Mouse (Mus musculus) CH12.LX (cell line): ENCODE measurements around the gene Nxn. TPM values are rescaled to one million over a fixed set of nuclear protein-coding genes. Genes with fewer than 3 reads are reported as not detected.

Experiments
- DNase-seq: peaks from one replicate; pipeline ENCODE4 v3.0.0-alpha.2; 2013; ENCODE audit errors: extremely low read depth
- H3K27ac ChIP-seq: 2 replicates; pipeline ENCODE4 v1.5.1; 2012; ENCODE audit warnings: low read depth, mild to moderate bottlenecking, control low read depth, moderate library complexity; ENCODE audit not compliant: insufficient read depth
- H3K27me3 ChIP-seq: replicated peaks from 2 replicates; pipeline ENCODE3; 2012; ENCODE audit warnings: inconsistent platforms
- H3K36me3 ChIP-seq, 2 experiments: replicated peaks in 1 of 2; 2 replicates each; pipeline versions ENCODE3 to v1.6.1; 2012; ENCODE audit warnings: inconsistent platforms in 1 of 2, low read length in 1 of 2, mild to moderate bottlenecking in 1 of 2, mixed read lengths in 1 of 2, moderate library complexity in 1 of 2; ENCODE audit not compliant: control insufficient read depth in 1 of 2, insufficient read depth in 1 of 2
- H3K4me1 ChIP-seq, 2 experiments: 2 replicates each; pipeline ENCODE4 v1.6.1; 2012; ENCODE audit warnings: inconsistent platforms in 1 of 2, moderate library complexity in 1 of 2; ENCODE audit not compliant: insufficient read depth in 2 of 2, control insufficient read depth in 1 of 2
- H3K4me2 ChIP-seq: 2 replicates; pipeline ENCODE4 v1.6.1; 2012; ENCODE audit warnings: low read depth, mild to moderate bottlenecking, control low read depth; ENCODE audit not compliant: poor library complexity, insufficient read depth, severe bottlenecking
- H3K4me3 ChIP-seq, 3 experiments: fragments of 150-350 bp in 1 of 3; sonication (generic) in 1 of 3; replicated peaks in 1 of 3; 2 replicates each; pipeline versions ENCODE3 to v1.5.1; 2011 to 2012; ENCODE audit warnings: low read depth in 2 of 3, low read length in 2 of 3, mild to moderate bottlenecking in 2 of 3, moderate library complexity in 2 of 3, control low read depth in 1 of 3, improper control_type of control experiment in 1 of 3, inconsistent platforms in 1 of 3, mixed read lengths in 1 of 3; ENCODE audit not compliant: poor library complexity in 1 of 3
- H3K79me2 ChIP-seq: replicated peaks from 2 replicates; pipeline ENCODE4 v1.6.1; 2012; ENCODE audit warnings: mild to moderate bottlenecking, moderate library complexity; ENCODE audit not compliant: control insufficient read depth, poor library complexity, insufficient read depth, severe bottlenecking; ENCODE audit errors: extremely low read depth
- H3K9ac ChIP-seq: 2 replicates; pipeline ENCODE4 v1.6.1; 2012; ENCODE audit warnings: low read depth, mild to moderate bottlenecking, control low read depth, moderate library complexity; ENCODE audit not compliant: insufficient read depth
- H3K9me3 ChIP-seq: replicated peaks from 2 replicates; pipeline ENCODE3; 2012; ENCODE audit warnings: low read length, inconsistent platforms, mixed read lengths
- BHLHE40 ChIP-seq: IDR thresholded peaks from 2 replicates; pipeline ENCODE4 v1.6.1; 2011; ENCODE audit warnings: mild to moderate bottlenecking, low read depth, low read length, improper control_type of control experiment
- CHD1 ChIP-seq: IDR thresholded peaks from 2 replicates; pipeline ENCODE4 v1.6.1; 2012; ENCODE audit warnings: low read depth, low read length, improper control_type of control experiment, inconsistent platforms
- CHD2 ChIP-seq: IDR thresholded peaks from 2 replicates; pipeline ENCODE4 v1.6.1; 2011; ENCODE audit warnings: low read length, improper control_type of control experiment
- CTCF ChIP-seq, 2 experiments: IDR thresholded peaks in 1 of 2; conservative IDR thresholded peaks in 1 of 2; 2 replicates each; pipeline ENCODE4 v1.5.1; 2011 to 2012; ENCODE audit warnings: low read depth in 2 of 2, low read length in 2 of 2, improper control_type of control experiment in 1 of 2, inconsistent platforms in 1 of 2, mild to moderate bottlenecking in 1 of 2, moderate library complexity in 1 of 2
- EP300 ChIP-seq: IDR thresholded peaks from 2 replicates; pipeline ENCODE4 v1.6.1; 2011; ENCODE audit warnings: low read length, improper control_type of control experiment
- ETS1 ChIP-seq: conservative IDR thresholded peaks from 2 replicates; pipeline ENCODE4 v1.6.1; 2012; ENCODE audit warnings: low read depth, mild to moderate bottlenecking, inconsistent platforms, low read length, improper control_type of control experiment, moderate library complexity
- IRF4 ChIP-seq: IDR thresholded peaks from 2 replicates; pipeline ENCODE4 v1.6.1; 2014; ENCODE audit warnings: low read depth, mild to moderate bottlenecking, inconsistent platforms, low read length, improper control_type of control experiment
- JUN ChIP-seq: IDR thresholded peaks from 2 replicates; pipeline ENCODE4 v1.6.1; 2011; ENCODE audit warnings: low read depth, mild to moderate bottlenecking, low read length, improper control_type of control experiment, moderate library complexity; ENCODE audit not compliant: insufficient read depth
- JUND ChIP-seq: conservative IDR thresholded peaks from 2 replicates; pipeline ENCODE4 v1.6.1; 2011; ENCODE audit warnings: low read depth, low read length, improper control_type of control experiment
- KAT2A ChIP-seq: IDR thresholded peaks from 2 replicates; pipeline ENCODE4 v1.6.1; 2012; ENCODE audit warnings: low read length, improper control_type of control experiment, inconsistent platforms; ENCODE audit not compliant: insufficient replicate concordance
- MAFK ChIP-seq: IDR thresholded peaks from 2 replicates; pipeline ENCODE4 v1.6.1; 2011; ENCODE audit warnings: low read length, improper control_type of control experiment; ENCODE audit not compliant: insufficient replicate concordance
- MYC ChIP-seq: IDR thresholded peaks from 2 replicates; pipeline ENCODE4 v1.6.1; 2011; ENCODE audit warnings: low read depth, mild to moderate bottlenecking, improper control_type of control experiment, low read length
- NELFE ChIP-seq: IDR thresholded peaks from 2 replicates; pipeline ENCODE4 v1.6.1; 2011; ENCODE audit warnings: low read depth, low read length, improper control_type of control experiment
- POLR2AphosphoS2 ChIP-seq: IDR thresholded peaks from 2 replicates; pipeline ENCODE4 v1.6.1; 2011; ENCODE audit warnings: low read depth, low read length, improper control_type of control experiment
- RCOR1 ChIP-seq: conservative IDR thresholded peaks from 2 replicates; pipeline ENCODE4 v1.6.1; 2012; ENCODE audit warnings: low read depth, mild to moderate bottlenecking, inconsistent platforms, low read length, improper control_type of control experiment
- SIN3A ChIP-seq: IDR thresholded peaks from 2 replicates; pipeline ENCODE4 v1.6.1; 2012; ENCODE audit warnings: low read length, improper control_type of control experiment, inconsistent platforms
- SMC3 ChIP-seq: IDR thresholded peaks from 2 replicates; pipeline ENCODE4 v1.6.1; 2011; ENCODE audit warnings: low read depth, low read length, improper control_type of control experiment
- TBP ChIP-seq: conservative IDR thresholded peaks from 2 replicates; pipeline ENCODE4 v1.6.1; 2011; ENCODE audit warnings: low read depth, low read length, improper control_type of control experiment
- TCF12 ChIP-seq: IDR thresholded peaks from 2 replicates; pipeline ENCODE4 v1.6.1; 2014; ENCODE audit warnings: low read depth, mild to moderate bottlenecking, inconsistent platforms, low read length, improper control_type of control experiment
- UBTF ChIP-seq: IDR thresholded peaks from 2 replicates; pipeline ENCODE4 v1.6.1; 2012; ENCODE audit warnings: low read depth, mild to moderate bottlenecking, inconsistent platforms, low read length, improper control_type of control experiment, moderate library complexity
- USF1 ChIP-seq: IDR thresholded peaks from 2 replicates; pipeline ENCODE4 v1.6.1; 2014; ENCODE audit warnings: low read depth, mild to moderate bottlenecking, inconsistent platforms, low read length, improper control_type of control experiment
- USF2 ChIP-seq: conservative IDR thresholded peaks from 2 replicates; pipeline ENCODE4 v1.6.1; 2011; ENCODE audit warnings: low read depth, low read length, improper control_type of control experiment
- ZKSCAN1 ChIP-seq: IDR thresholded peaks from 2 replicates; pipeline ENCODE4 v1.6.1; 2012; ENCODE audit warnings: low read depth, inconsistent platforms, low read length, improper control_type of control experiment, borderline replicate concordance
- ZMIZ1 ChIP-seq: IDR thresholded peaks from 2 replicates; pipeline ENCODE4 v1.6.1; 2012; ENCODE audit warnings: low read depth, mild to moderate bottlenecking, inconsistent platforms, low read length, improper control_type of control experiment
- dilution Hi-C: fragments of 300-500 bp; cut with MboI; formaldehyde crosslinking; loops from 2 replicates; pipeline ENCODE4 v1.14.3; 2020; ENCODE audit warnings: low sequenced_read_pairs; ENCODE audit not compliant: extremely low pct_unique_long_range_greater_than_20kb, extremely low pct_ligation_motif_present
- in situ Hi-C: fragments of 300-500 bp; cut with MboI; formaldehyde crosslinking; loops from 3 replicates; pipeline ENCODE4 v1.14.3; 2019; ENCODE audit warnings: low sequenced_read_pairs, low pct_ligation_motif_present, low pct_unique_long_range_greater_than_20kb, mixed read lengths
- polyA plus RNA-seq: library from polyadenylated mRNA; unstranded; fragments of >175 nt; gene quantifications from 2 replicates; pipeline ENCODE4 v1.2.1, GENCODE M21; 2012; ENCODE audit warnings: low read depth; ENCODE audit not compliant: insufficient read length
- total RNA-seq, 2 experiments: library from RNA; depleted of rRNA; stranded (reverse); fragments of 300-350 nt in 1 of 2; fragments of >200 nt in 1 of 2; gene quantifications; 2 replicates each; pipeline ENCODE4 v1.2.3; 2012 to 2014

Nxn gene
- total and polyA plus RNA-seq, 3 experiments, result 15.3 to 24.8 (median 19.2) TPM

- no peak for DNase-seq
- TF ChIP-seq KAT2A (no peak), MAFK (no peak), TCF12 (no peak), USF2 (no peak), ZKSCAN1 (no peak), CHD2 (no peak), RCOR1 (no peak), POLR2AphosphoS2 (no peak)
- no peaks in the 10 kb centered on the region for H3K27me3 ChIP-seq
- dilution Hi-C loops (no loop called here), in situ Hi-C loops (no loop called here)
- no peak overlapping the region for H3K4me3 ChIP-seq
- H3K4me1 ChIP-seq, result no peaks in the 10 kb centered on the region
- H3K9ac ChIP-seq, result no peak overlapping the region
- peaks cover 0 to 4% of the 10 kb centered on the region in 2 experiments for H3K36me3 ChIP-seq
- no peaks in the 10 kb centered on the region for H3K9me3 ChIP-seq
- no peaks in the 10 kb centered on the region for H3K79me2 ChIP-seq
- H3K4me2 ChIP-seq, result no peak overlapping the region
- no peak overlapping the region for H3K27ac ChIP-seq
Measured at GRCm38 (mm10) chr11:76372120-76372519, 26.8 kb downstream of the Nxn start.

DNA sequence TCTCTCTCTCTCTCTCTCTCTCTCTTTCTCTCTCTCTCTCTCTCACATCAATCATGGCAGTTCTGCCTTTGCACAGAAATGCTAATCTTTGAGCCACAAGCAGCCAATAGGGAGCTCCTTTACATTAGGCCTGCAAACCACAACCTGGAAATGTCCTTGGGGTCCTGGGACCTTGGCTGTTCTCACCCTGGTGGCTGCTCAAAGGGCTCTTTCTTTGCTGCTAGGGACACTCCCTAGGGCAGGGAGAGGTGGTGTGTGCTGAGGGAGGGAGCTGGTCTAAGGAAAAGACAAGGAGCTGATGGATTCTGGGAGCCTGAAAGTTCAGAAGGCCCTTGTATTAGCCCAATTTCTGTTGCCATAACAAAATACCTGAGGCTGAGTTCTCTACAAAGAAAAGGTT lies 28.4 kb downstream of the Nxn start:
- no peak overlapping the region for H3K4me2 ChIP-seq
- DNase-seq, result no peak
- in situ Hi-C loops, result no loop called here
- TF ChIP-seq UBTF, result no peak
- no peak for TF ChIP-seq ZKSCAN1
- TF ChIP-seq EP300, result no peak
- dilution Hi-C loops, result no loop called here
- H3K4me1 ChIP-seq, result no peaks in the 10 kb centered on the region; a peak in 1 of 4 replicates
- peaks cover 0 to 9% of the 10 kb centered on the region in 2 experiments for H3K36me3 ChIP-seq
- no peak overlapping the region for H3K27ac ChIP-seq
- H3K27me3 ChIP-seq, result no peaks in the 10 kb centered on the region
- no peaks in the 10 kb centered on the region for H3K9me3 ChIP-seq
- no peak overlapping the region for H3K4me3 ChIP-seq
- no peak overlapping the region for H3K9ac ChIP-seq
- H3K79me2 ChIP-seq, result no peaks in the 10 kb centered on the region

DNA sequence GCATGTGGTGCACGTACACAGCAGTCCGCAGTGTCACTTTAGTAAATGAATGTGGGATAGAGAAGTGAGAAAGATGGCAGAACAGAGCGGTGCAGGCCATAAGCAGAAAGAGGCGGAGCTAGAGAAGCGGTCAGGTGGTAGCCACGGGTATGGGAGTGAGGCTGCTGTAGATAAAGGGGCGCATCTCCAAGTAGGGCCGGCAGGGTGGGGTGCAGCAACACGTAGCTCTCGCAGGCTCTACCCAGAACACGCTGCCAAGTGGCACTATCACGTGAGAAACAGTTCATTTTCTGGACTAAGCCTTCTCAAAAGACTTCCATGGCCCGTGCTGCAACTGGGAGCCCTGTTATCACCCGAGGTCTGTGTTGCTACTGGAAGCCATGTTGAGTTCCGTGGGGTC lies 32.2 kb downstream of the Nxn start:
- Histone ChIP-seq H3K27ac (no peak overlapping the region), H3K27me3 (no peaks in the 10 kb centered on the region), H3K79me2 (no peaks in the 10 kb centered on the region), H3K9ac (no peak overlapping the region), H3K4me2 (no peak overlapping the region), H3K36me3 (peaks cover 0 to 5% of the 10 kb centered on the region in 2 experiments), H3K4me3 (no peak overlapping the region), H3K4me1 (no peaks in the 10 kb centered on the region; a peak in 1 of 4 replicates), H3K9me3 (no peaks in the 10 kb centered on the region)
- dilution Hi-C loops (no loop called here), in situ Hi-C loops (no loop called here)
- DNase-seq, result no peak
- TF ChIP-seq ETS1, result no peak
- TF ChIP-seq BHLHE40, result no peak
- TF ChIP-seq MYC, result no peak
- TF ChIP-seq RCOR1, result no peak
- TF ChIP-seq IRF4, result no peak
- TF ChIP-seq TBP, result no peak
- no peak for TF ChIP-seq JUND
- TF ChIP-seq KAT2A, result no peak
- TF ChIP-seq NELFE, result no peak
- no peak for TF ChIP-seq CTCF (conservative IDR thresholded peaks at IDR 0.05 in 1 of 2, IDR thresholded peaks at IDR 0.05 in 1 of 2; ENCODE audit: low read depth in 2 of 2, low read length in 2 of 2)
- TF ChIP-seq ZKSCAN1, result no peak
- no peak for TF ChIP-seq ZMIZ1
- TF ChIP-seq MAFK, result no peak
- TF ChIP-seq USF1, result no peak
- TF ChIP-seq SIN3A, result no peak
- no peak for TF ChIP-seq UBTF
- no peak for TF ChIP-seq JUN
- no peak for TF ChIP-seq CHD1
- TF ChIP-seq SMC3, result no peak
